Mouse (Mus musculus) inflammation-experienced regulatory T-cells (primary cell): ENCODE measurements around the gene Sucnr1. TPM values are rescaled to one million over a fixed set of nuclear protein-coding genes. Genes with fewer than 3 reads are reported as not detected.

Source experiments
- polyA plus RNA-seq, 2 experiments: library from polyadenylated mRNA; unstranded; fragments of 100-300 nt; shearing (Covaris generic); gene quantifications; one replicate each; pipeline ENCODE4 v1.2.1; 2017

The Sucnr1 gene
- not detected for polyA plus RNA-seq

GRCm38 (mm10) chr3:60081648-60082047 is at the start of gene Sucnr1:
Gene Sucnr1 (plus strand): TSS chr3:60081869.

Other genes starting within 250 kb of the Sucnr1 start
- 1 to 10 TPM in 1 of 2 experiments, not detected in 1; 1.2 TPM for gene Gm8298, start 220.8 kb upstream of the Sucnr1 start, polyA plus RNA-seq
- gene C130079G13Rik, start 156.7 kb upstream of the Sucnr1 start, polyA plus RNA-seq, result under 1 TPM; 0.06 to 0.33 TPM
- not detected for gene Aadacl2, start 75.1 kb upstream of the Sucnr1 start, polyA plus RNA-seq
- not detected for gene Aadac, start 56.2 kb upstream of the Sucnr1 start, polyA plus RNA-seq